Mouse (Mus musculus) lung, adult 2 months (tissue): ENCODE data around the gene Gca.
A peak's percentile ranks its signal among the peaks of the same experiment; 100 is the strongest.

Experiments used
- CTCF ChIP-seq: fragments of 200-500 bp; IDR thresholded peaks from 2 replicates; pipeline ENCODE4 v1.5.1; 2011; ENCODE audit warnings: mild to moderate bottlenecking, low read length, control low read depth; ENCODE audit not compliant: insufficient read depth
- POLR2A ChIP-seq: fragments of 200-500 bp; IDR thresholded peaks from 2 replicates; pipeline ENCODE4 v1.6.1; 2011; ENCODE audit warnings: low read depth, mild to moderate bottlenecking, control low read depth, low read length, borderline replicate concordance; ENCODE audit errors: extremely low read depth

GRCm38 (mm10) chr2:62664135-62664670 is at the start of gene Gca:
- TF ChIP-seq POLR2A (peak; percentile 82; the same call in 1 of the 2 replicates), CTCF (no peak)
